Mouse (Mus musculus) C2C12 (cell line): ENCODE measurements around the gene Tubgcp2.

ENCODE experiments used
- CTCF ChIP-seq: IDR thresholded peaks from one replicate; pipeline ENCODE4 v1.5.1; 2011; ENCODE audit not compliant: control insufficient read depth, insufficient read depth, insufficient read length
- MAX ChIP-seq: IDR thresholded peaks from one replicate; pipeline ENCODE4 v1.6.1; 2011; ENCODE audit warnings: mild to moderate bottlenecking, control low read depth

GRCm38 (mm10) chr7:140054124-140054523, 17.7 kb upstream of the Tubgcp2 start:
- TF ChIP-seq MAX (no peak), CTCF (no peak)
